Mouse (Mus musculus) thymus, adult 2 months (tissue): ENCODE results near the gene Zfp799. TPM values are rescaled to one million over a fixed set of nuclear protein-coding genes. Genes with fewer than 3 reads are reported as not detected.
A peak's percentile ranks its signal among the peaks of the same experiment; 100 is the strongest.
"Not testable (repeated sequence)": the region's sequence is repeated elsewhere in the genome, so short reads cannot be mapped to it uniquely, and the experiment has no call there.

Source experiments
- DNase-seq: peaks from one replicate; pipeline ENCODE4 v3.0.0; 2021
- H3K27ac ChIP-seq: fragments of 200-500 bp; 2 replicates; pipeline ENCODE4 v1.5.1; 2012; ENCODE audit warnings: low read length, control low read depth; ENCODE audit not compliant: control insufficient read depth, insufficient read depth
- H3K27me3 ChIP-seq: fragments of 200-500 bp; 2 replicates; pipeline ENCODE4 v1.6.1; 2012; ENCODE audit warnings: mild to moderate bottlenecking, low read length, moderate library complexity, mixed read lengths; ENCODE audit not compliant: control insufficient read depth, insufficient read depth
- H3K36me3 ChIP-seq: fragments of 200-500 bp; 2 replicates; pipeline ENCODE4 v1.6.1; 2012; ENCODE audit warnings: mild to moderate bottlenecking, low read length, moderate library complexity; ENCODE audit not compliant: control insufficient read depth, insufficient read depth
- H3K4me1 ChIP-seq: fragments of 200-500 bp; replicated peaks from 2 replicates; pipeline ENCODE4 v1.6.1; 2012; ENCODE audit warnings: low read length; ENCODE audit not compliant: control insufficient read depth, insufficient read depth
- H3K4me3 ChIP-seq: fragments of 200-500 bp; 2 replicates; pipeline ENCODE4 v1.5.1; 2012; ENCODE audit warnings: mild to moderate bottlenecking, low read length, control low read depth, moderate library complexity; ENCODE audit not compliant: control insufficient read depth, insufficient read depth
- CTCF ChIP-seq: fragments of 200-500 bp; IDR thresholded peaks from 2 replicates; pipeline ENCODE4 v1.5.1; 2012; ENCODE audit warnings: mild to moderate bottlenecking, control low read depth, low read length, moderate library complexity, borderline replicate concordance; ENCODE audit not compliant: control insufficient read depth, poor library complexity, insufficient read depth; ENCODE audit errors: extremely low read depth
- POLR2A ChIP-seq: fragments of 200-500 bp; IDR thresholded peaks from 2 replicates; pipeline ENCODE4 v1.6.1; 2012; ENCODE audit warnings: mild to moderate bottlenecking, low read length, control low read depth, moderate library complexity; ENCODE audit not compliant: control insufficient read depth, poor library complexity, insufficient read depth; ENCODE audit errors: extremely low read depth
- WGBS: fragments of 180-500 bp; shearing (Covaris S2); methylation state at CpG from one replicate; pipeline ENCODE4 v1.1.7; 2018; 5-methylcytosine and 5-hydroxymethylcytosine counted together
- polyA plus RNA-seq: library from polyadenylated mRNA; depleted of rRNA; stranded (reverse); fragments of >200 nt; gene quantifications from 2 replicates; pipeline ENCODE4 v1.2.3, GENCODE M21; 2012; rRNA removed

Zfp799 gene
- 9.8 and 12.5 TPM in 2 replicates for polyA plus RNA-seq

DNA sequence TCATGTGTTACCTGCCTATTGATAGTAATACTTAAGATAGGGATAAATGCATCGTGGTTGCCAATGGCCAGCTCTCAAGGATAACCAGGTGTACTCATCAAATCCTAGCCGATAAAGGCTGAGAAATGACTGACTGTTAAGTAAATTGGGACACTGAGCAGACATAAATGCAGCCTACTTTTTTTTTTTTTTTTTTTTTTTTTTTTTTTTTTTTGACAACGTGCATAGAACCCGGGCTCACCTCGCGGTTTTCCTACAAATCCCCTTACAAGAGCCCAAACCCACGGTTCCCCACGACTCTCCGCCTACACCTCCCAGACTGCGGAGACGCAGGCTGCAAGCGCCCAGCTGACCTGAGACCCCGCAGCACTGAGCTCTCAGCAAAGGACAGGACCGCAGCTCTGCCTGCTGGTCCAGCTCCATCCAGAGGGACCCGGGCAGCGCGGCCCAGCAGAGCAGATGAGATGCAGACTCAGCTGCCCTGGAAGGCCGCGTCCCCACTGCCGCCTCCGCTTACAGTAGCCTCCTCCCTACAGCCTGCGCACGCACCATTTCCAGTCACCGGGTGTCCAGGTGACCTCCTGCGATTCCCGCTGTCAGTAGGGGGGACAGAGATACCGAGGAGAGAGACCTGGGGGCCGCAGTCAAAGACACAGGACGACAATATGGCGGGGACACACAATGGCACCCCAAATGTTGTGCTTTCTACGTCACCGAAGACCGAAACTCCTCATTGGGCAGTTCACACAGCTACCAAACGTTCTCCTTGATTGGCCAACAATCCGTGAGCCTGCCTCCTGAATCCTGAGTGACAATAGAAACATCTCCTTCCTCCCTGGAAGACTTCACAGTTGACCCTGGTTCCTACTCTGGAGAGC is at the start of gene Zfp799:
TSS of gene Zfp799 (minus strand) at position 722 of the 878 bp plus-strand sequence.
- H3K27ac ChIP-seq = no peak within 1 kb of the TSS
- WGBS = 2% methylated on average over 35 of the region's 35 CpGs

DNA sequence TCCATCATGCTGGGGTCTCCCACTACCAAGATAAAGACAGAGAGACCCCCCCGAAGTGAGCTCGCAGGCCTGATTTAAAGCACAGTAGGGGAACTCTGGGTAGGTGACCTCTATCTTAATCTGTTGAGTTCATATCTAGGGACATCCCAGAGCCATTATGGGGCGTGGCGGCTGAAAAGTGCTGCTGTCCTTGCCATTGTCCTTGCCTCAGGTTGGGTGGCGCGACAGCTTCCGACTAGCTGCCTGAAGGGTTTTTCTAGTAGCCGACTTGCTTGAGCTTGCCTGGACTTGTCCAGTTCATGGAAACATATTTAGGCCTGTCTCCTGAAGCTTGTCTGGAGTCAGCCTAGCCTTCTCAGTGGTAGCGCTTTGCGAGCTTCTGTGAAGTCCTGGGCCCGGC is 48.7 kb upstream of the Zfp799 start:
- no peaks in the 10 kb centered on the region for H3K36me3 ChIP-seq
- no peak overlapping the region for H3K27ac ChIP-seq
- 97% methylated on average over 11 of the region's 11 CpGs for WGBS
- no peak for TF ChIP-seq POLR2A
- TF ChIP-seq CTCF = no peak
- no peak overlapping the region for H3K4me3 ChIP-seq
- DNase-seq = no peak
- no peaks in the 10 kb centered on the region for H3K4me1 ChIP-seq
- H3K27me3 ChIP-seq = no peaks in the 10 kb centered on the region

More for the DNA sequence above, at the start of gene Zfp799:
- H3K27me3 ChIP-seq = no peaks in the 10 kb centered on the region
- no peaks in the 10 kb centered on the region for H3K36me3 ChIP-seq
- H3K4me3 ChIP-seq = peak within 1 kb of the TSS; percentile 75
- DNase-seq = peak; percentile 69
- TF ChIP-seq CTCF (0 out of 2 replicates have a peak, but pooled peaks have one; percentile 12), POLR2A (no peak)
- H3K4me1 ChIP-seq = peaks cover 3% of the 10 kb centered on the region; the same call in 1 of the 2 replicates

DNA sequence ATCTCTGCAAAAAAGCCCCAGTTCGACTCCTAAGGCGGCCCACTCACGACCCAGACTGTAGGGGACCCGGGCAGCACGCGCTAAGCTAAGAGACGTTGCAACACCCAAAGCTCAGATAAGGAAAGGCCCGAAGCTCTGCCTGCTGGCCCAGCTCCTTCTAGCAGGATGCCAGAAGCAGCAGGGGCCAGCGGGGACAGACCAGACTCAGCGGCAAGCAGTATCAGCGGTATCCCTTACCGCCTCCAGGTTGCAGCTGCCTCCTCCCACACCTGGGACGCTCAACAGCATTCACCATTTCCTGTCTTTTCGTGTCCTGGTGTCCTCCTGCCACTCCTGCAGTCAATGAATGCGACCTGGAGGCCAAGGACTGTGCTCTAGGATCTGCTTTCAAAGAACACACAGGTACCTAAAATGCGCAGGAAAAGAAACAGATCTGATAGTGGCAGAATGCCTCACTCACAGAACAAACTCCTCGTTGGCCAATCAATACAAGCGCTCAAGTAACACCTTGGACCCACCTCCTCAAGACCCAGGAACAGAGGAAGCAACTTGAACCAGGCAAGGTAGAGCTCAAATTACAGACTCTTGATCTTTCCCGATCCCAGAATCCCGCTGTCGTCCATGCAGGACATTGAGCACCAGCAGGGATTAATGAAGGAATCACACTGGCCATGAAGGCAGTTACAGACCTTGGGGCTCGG is 47.6 kb upstream of the Zfp799 start:
- Histone ChIP-seq H3K4me1 (no peaks in the 10 kb centered on the region), H3K4me3 (no peak overlapping the region), H3K27me3 (no peaks in the 10 kb centered on the region), H3K36me3 (no peaks in the 10 kb centered on the region), H3K27ac (no peak overlapping the region)
- 34% methylated on average over 22 of the region's 22 CpGs for WGBS
- DNase-seq = no peak
- TF ChIP-seq POLR2A (no peak), CTCF (no peak)

DNA sequence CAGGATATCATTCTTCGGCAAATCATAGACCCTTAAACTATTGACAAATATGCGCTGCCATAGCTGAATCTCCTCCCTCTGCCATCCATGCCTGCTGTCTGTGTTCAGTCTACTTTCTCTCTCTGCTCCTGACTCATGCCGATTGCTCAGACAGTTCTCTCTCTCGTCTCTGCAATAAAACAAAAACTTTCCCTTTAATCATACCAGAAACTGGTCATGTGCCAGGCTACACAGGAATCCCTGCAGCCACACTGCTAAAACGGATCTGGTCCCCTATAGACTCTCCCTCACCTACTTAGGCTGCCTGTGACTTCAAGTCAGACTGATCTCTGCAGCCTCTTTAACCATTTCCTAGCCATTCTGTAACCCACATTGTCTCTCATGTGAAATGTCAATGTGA is 42.6 kb upstream of the Zfp799 start:
- Histone ChIP-seq H3K27ac (no peak overlapping the region), H3K27me3 (no peaks in the 10 kb centered on the region), H3K36me3 (no peaks in the 10 kb centered on the region), H3K4me3 (no peak overlapping the region), H3K4me1 (no peaks in the 10 kb centered on the region)
- TF ChIP-seq CTCF (no peak), POLR2A (no peak)
- WGBS = 69% methylated on average over 5 of the region's 5 CpGs
- DNase-seq = no peak

DNA sequence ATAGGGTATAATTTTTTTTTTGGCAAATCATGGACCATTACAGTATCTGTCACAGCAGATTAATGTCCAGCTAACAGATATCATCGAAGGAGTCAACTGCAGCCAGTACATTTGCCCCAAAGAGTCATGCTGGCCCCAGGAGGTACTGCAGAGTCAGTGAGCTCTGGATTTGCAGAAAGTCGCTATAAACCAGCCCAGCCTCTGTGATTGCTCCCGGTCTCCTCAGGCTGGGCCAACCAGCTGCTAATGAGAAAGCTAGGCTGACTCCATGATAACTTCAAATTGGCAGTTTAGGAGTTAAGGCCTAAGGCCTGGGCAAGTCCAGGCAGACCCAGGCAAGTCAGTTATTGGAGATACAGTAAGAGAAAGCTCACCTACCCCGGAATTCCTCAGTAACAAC is 42.0 kb upstream of the Zfp799 start:
- no peak for DNase-seq
- Histone ChIP-seq H3K27ac (no peak overlapping the region), H3K36me3 (no peaks in the 10 kb centered on the region), H3K4me1 (no peaks in the 10 kb centered on the region), H3K27me3 (no peaks in the 10 kb centered on the region), H3K4me3 (no peak overlapping the region)
- WGBS = 83% methylated on average over 4 of the region's 4 CpGs
- no peak for TF ChIP-seq POLR2A
- no peak for TF ChIP-seq CTCF

GRCm38 (mm10) chr17:32871483-32871882 is 41.4 kb upstream of the Zfp799 start:
- DNase-seq = no peak
- Histone ChIP-seq H3K4me3 (no peak overlapping the region), H3K27ac (no peak overlapping the region), H3K36me3 (no peaks in the 10 kb centered on the region), H3K4me1 (no peaks in the 10 kb centered on the region), H3K27me3 (no peaks in the 10 kb centered on the region)
- WGBS = 98% methylated on average over 1 of the region's 1 CpGs
- TF ChIP-seq POLR2A (no peak), CTCF (no peak)

DNA sequence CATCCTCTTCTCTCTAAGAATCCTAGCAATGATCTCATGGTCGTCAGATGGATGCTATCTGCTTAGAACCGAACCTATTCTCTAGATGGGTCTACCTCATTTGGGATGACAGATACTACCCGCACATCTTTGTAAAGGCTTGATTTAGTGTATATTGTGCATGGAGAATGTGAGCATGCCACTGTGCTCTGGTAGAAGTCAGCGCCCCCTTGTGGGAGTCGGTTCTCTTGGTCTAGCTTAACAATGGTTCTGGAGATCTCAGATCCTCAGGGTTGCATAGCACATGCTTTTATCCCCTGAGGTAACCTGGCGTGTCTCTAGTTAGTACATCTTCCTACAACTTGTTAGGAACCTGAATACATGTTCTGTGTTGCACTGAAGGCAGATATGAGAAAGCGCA is 37.2 kb upstream of the Zfp799 start:
- not testable (repeated sequence) for H3K4me1 ChIP-seq, DNase-seq, H3K27ac ChIP-seq, H3K4me3 ChIP-seq, H3K36me3 ChIP-seq, H3K27me3 ChIP-seq
- WGBS = 53% methylated on average over 5 of the region's 7 CpGs

DNA sequence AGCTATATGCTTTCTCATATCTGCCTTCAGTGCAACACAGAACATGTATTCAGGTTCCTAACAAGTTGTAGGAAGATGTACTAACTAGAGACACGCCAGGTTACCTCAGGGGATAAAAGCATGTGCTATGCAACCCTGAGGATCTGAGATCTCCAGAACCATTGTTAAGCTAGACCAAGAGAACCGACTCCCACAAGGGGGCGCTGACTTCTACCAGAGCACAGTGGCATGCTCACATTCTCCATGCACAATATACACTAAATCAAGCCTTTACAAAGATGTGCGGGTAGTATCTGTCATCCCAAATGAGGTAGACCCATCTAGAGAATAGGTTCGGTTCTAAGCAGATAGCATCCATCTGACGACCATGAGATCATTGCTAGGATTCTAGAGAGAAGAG is 26.7 kb upstream of the Zfp799 start:
- DNase-seq, H3K27me3 ChIP-seq, H3K36me3 ChIP-seq, H3K27ac ChIP-seq, H3K4me1 ChIP-seq, H3K4me3 ChIP-seq: not testable (repeated sequence)
- WGBS = 54% methylated on average over 4 of the region's 6 CpGs
